Comparison of ENCODE assay signal across 8 mouse cellular contexts in genomic region chr19:6987061-6987903, GRCm38 (mm10). TPM values are rescaled to one million over a fixed set of nuclear protein-coding genes. Genes with fewer than 3 reads are reported as not detected.
DNase-seq lines count a peak whose midpoint lies in the region; ATAC-seq lines count a peak whose summit lies in the region.

Vegfb (minus strand) TSS chr19:6987651.

- H3K4me2 ChIP-seq in embryonic facial prominence, embryonic 14.5 days (ENCODE audit: low read depth, low read length) = peak within 1 kb of the TSS; percentile 85
- peak within 1 kb of the TSS; percentile 90 for H3K4me2 ChIP-seq in heart, embryonic 11.5 days
- peak within 1 kb of the TSS; percentile 92 for H3K4me2 ChIP-seq in kidney, embryonic 15.5 days
- H3K4me2 ChIP-seq in liver, embryonic 15.5 days = peak within 1 kb of the TSS; percentile 100

- WGBS in embryonic facial prominence, embryonic 14.5 days = 0% methylated on average over 19 of the region's 85 CpGs
- WGBS in heart, embryonic 11.5 days (ENCODE audit: insufficient replicate concordance) = under 1% methylated on average over 75 of the region's 85 CpGs
- WGBS in kidney, embryonic 15.5 days = under 1% methylated on average over 80 of the region's 85 CpGs
- WGBS in liver, embryonic 15.5 days (ENCODE audit: insufficient replicate concordance) = under 1% methylated on average over 84 of the region's 85 CpGs

- peak within 1 kb of the TSS; percentile 92 for H3K9ac ChIP-seq in embryonic facial prominence, embryonic 14.5 days (ENCODE audit: low read depth, low read length)
- H3K9ac ChIP-seq in heart, embryonic 11.5 days (ENCODE audit: low read depth, low read length) = peak within 1 kb of the TSS; percentile 96
- H3K9ac ChIP-seq in kidney, embryonic 15.5 days = peak within 1 kb of the TSS; percentile 91
- H3K9ac ChIP-seq in liver, embryonic 15.5 days = peak within 1 kb of the TSS; percentile 81

- peaks cover 14% of the 10 kb centered on the region for H3K4me1 ChIP-seq in embryonic facial prominence, embryonic 14.5 days (ENCODE audit: control insufficient read depth, insufficient read depth, low read length)
- peaks cover 16% of the 10 kb centered on the region for H3K4me1 ChIP-seq in heart, embryonic 11.5 days (ENCODE audit: control insufficient read depth, insufficient read depth, low read length)
- peaks cover 32% of the 10 kb centered on the region for H3K4me1 ChIP-seq in kidney, embryonic 15.5 days
- H3K4me1 ChIP-seq in liver, embryonic 15.5 days (replicated peaks) = peaks cover 54% of the 10 kb centered on the region

- H3K27ac ChIP-seq in embryonic facial prominence, embryonic 14.5 days (replicated peaks; ENCODE audit: low read depth, low read length) = peak within 1 kb of the TSS; percentile 85
- H3K27ac ChIP-seq in heart, embryonic 11.5 days (ENCODE audit: low read depth, low read length) = peak within 1 kb of the TSS; percentile 98
- peak within 1 kb of the TSS; percentile 90 for H3K27ac ChIP-seq in kidney, embryonic 15.5 days
- peak within 1 kb of the TSS; percentile 84 for H3K27ac ChIP-seq in liver, embryonic 15.5 days (replicated peaks)

- peak; percentile 60 to 62 for DNase-seq in B cell, adult 2 months
- peak; percentile 85 for DNase-seq in adrenal gland, postnatal 14 days
- DNase-seq in embryonic facial prominence, embryonic 14.5 days (ENCODE audit: low spot score) = peak; percentile 71
- DNase-seq in neural tube, embryonic 10.5 days (ENCODE audit: extremely low spot score, low spot score) = peak; percentile 77
- DNase-seq in thymus, postnatal 10 days (ENCODE audit: low spot score in 2 of 2) = peak; percentile 68 to 71

- no peaks in the 10 kb centered on the region for H3K9me3 ChIP-seq in embryonic facial prominence, embryonic 14.5 days (ENCODE audit: control insufficient read depth, low read length)
- no peaks in the 10 kb centered on the region for H3K9me3 ChIP-seq in heart, embryonic 11.5 days (replicated peaks; ENCODE audit: control insufficient read depth, low read length)
- H3K9me3 ChIP-seq in kidney, embryonic 15.5 days (replicated peaks) = no peaks in the 10 kb centered on the region
- H3K9me3 ChIP-seq in liver, embryonic 15.5 days (replicated peaks) = no peaks in the 10 kb centered on the region

- no peaks in the 10 kb centered on the region for H3K27me3 ChIP-seq in embryonic facial prominence, embryonic 14.5 days (replicated peaks; ENCODE audit: control insufficient read depth, insufficient read depth, low read length)
- H3K27me3 ChIP-seq in heart, embryonic 11.5 days (ENCODE audit: control insufficient read depth, insufficient read depth, low read length) = no peaks in the 10 kb centered on the region
- H3K27me3 ChIP-seq in kidney, embryonic 15.5 days = no peaks in the 10 kb centered on the region
- H3K27me3 ChIP-seq in liver, embryonic 15.5 days = no peaks in the 10 kb centered on the region

- ATAC-seq in embryonic facial prominence, embryonic 14.5 days (ENCODE audit: low read depth) = peak; percentile 47
- peak; percentile 41 for ATAC-seq in heart, embryonic 11.5 days (replicated peaks; ENCODE audit: insufficient number of reproducible peaks, low FRiP score, low TSS enrichment)
- ATAC-seq in kidney, embryonic 15.5 days (replicated peaks; ENCODE audit: low FRiP score) = peak; percentile 53
- peak; percentile 56 for ATAC-seq in liver, embryonic 15.5 days (ENCODE audit: insufficient read depth)

- peak within 1 kb of the TSS; percentile 89 for H3K4me3 ChIP-seq in embryonic facial prominence, embryonic 14.5 days (ENCODE audit: low read depth, low read length)
- peak within 1 kb of the TSS; percentile 90 for H3K4me3 ChIP-seq in heart, embryonic 11.5 days (ENCODE audit: low read depth, low read length)
- H3K4me3 ChIP-seq in kidney, embryonic 15.5 days (replicated peaks) = peak within 1 kb of the TSS; percentile 82
- H3K4me3 ChIP-seq in liver, embryonic 15.5 days (replicated peaks) = peak within 1 kb of the TSS; percentile 76

- peaks cover 31% of the 10 kb centered on the region for H3K36me3 ChIP-seq in embryonic facial prominence, embryonic 14.5 days (ENCODE audit: control insufficient read depth, insufficient read depth, low read length)
- H3K36me3 ChIP-seq in heart, embryonic 11.5 days (ENCODE audit: control insufficient read depth, insufficient read depth, low read length) = peaks cover 22% of the 10 kb centered on the region
- H3K36me3 ChIP-seq in kidney, embryonic 15.5 days = peaks cover 31% of the 10 kb centered on the region
- peaks cover 30% of the 10 kb centered on the region for H3K36me3 ChIP-seq in liver, embryonic 15.5 days (replicated peaks)

RNA-seq across cellular contexts. Expression of gene Vegfb, which starts in this region (rescaled TPM):
- total RNA-seq in adrenal gland, postnatal 14 days (2021) = 116 and 122 TPM in 2 replicates
- polyA plus RNA-seq in embryonic facial prominence, embryonic 14.5 days (2014; fragmentation: Nextera tagmentation; extraction: Ambion mirVana) = 41.0 and 43.9 TPM in 2 replicates
- 76.9 and 79.1 TPM in 2 replicates for polyA plus RNA-seq in heart, embryonic 11.5 days (2014; fragmentation: Nextera tagmentation; extraction: Ambion mirVana)
- 39.5 and 41.0 TPM in 2 replicates for polyA plus RNA-seq in kidney, embryonic 15.5 days (2015; fragmentation: Nextera tagmentation; extraction: Ambion mirVana)
- 15.5 and 15.6 TPM in 2 replicates for polyA plus RNA-seq in liver, embryonic 15.5 days (2015; fragmentation: Nextera tagmentation; extraction: Ambion mirVana)

Comparison
In these comparisons a context has a peak if more than half of its experiments do, and no peak if none do; other contexts are left out.
1. Peak in every context shown above with its lines: DNase-seq, ATAC-seq, H3K4me3 ChIP-seq and H3K27ac ChIP-seq.